Mouse (Mus musculus) cerebellum, postnatal 10 days (tissue): ENCODE measurements around the gene Gdpgp1.

ENCODE experiments used
- DNase-seq, 2 experiments: peaks; one replicate each; pipeline ENCODE4 v3.0.0; 2021; ENCODE audit warnings: mixed read lengths in 2 of 2

Gene Gdpgp1

DNA sequence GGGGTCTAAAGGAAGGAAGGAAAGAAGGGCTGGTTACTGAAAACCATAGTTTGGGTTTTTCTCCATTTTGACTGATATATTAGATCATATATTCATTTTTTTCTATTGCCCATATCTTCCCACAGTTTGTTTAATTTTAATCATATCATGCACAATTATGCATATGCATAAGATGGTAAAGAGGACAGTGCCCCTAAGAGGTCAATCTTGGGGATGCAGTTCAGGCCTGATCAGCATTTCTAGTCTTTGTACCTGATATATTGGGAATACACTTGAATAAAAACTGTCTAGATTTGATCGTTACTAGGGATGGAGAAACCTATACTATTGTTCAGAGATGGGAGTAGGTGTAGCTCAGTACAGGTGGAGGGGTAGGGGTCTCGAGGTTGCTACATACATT is 48.3 kb downstream of the Gdpgp1 start:
- DNase-seq: no peak

DNA sequence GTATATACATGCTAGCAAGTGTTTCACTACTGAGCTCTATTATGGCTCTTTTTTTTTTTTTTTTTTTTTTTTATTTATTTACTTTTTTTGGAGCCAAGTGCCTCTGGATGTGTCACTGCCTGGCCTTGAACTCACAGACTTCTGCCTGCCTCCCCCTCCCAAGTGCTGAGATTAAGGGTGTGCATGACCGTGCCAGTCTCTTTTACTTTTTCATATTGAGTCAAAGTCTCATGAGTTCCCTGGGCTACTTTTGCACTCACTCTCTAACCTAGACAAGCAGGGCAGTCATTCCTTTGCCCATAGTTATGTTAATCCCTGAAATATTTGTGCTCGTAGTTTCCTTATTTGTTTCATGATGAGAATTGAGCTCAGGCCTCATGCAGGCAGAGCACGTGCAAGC is 49.0 kb downstream of the Gdpgp1 start:
- DNase-seq: no peak

DNA sequence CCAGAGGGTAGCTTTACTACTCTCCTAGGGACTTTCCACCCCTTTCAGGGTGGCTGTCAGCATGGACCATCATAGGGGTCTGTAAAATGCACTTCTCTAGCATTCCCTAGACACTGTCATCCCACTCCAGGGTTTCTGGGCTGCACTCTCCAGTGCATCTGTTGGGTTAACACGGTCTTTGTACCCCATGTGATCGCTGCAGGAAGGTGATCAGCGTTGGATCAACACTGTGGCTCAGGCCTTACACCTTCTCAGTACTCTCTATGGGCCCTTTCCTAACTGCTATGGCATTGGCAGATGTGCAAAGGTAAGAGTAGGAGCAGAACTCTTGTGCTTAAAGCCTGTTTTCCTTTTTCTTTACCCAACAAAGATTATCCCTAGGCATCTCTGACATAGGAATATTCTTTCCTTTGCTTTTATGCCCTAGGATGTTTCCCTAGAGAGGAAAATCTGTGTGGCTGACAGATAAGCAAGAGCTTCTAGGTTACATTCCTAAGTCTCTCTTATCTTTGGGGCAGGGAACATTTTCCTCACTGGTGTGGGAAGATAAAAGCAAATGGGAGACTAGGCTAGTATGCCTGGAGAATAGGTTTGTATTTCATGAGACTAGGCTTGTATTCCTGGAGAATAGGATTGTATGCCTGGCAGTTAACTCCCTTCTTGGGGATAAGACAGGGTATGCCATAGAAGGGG is 50.7 kb downstream of the Gdpgp1 start:
- no peak for DNase-seq

DNA sequence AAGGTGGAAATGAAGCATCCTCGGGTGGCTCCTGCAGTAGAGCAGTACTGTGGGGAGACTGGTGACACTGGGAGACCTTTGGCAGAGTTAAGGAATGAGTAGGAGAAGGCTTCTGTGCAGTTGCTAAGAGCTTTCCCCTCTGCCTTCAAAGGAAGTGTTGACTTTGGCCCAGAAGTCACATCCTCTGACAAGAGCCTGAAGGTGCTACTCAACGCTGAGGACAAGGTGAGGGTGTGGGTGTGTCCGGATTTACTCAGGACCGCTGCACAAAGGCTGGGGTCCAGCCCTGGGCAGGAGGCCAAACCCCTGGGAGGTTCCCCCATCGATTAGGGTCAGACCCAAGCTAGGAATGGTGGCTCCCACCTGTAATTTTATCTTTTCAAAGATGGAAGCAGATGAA is 51.7 kb downstream of the Gdpgp1 start:
- no peak for DNase-seq

DNA sequence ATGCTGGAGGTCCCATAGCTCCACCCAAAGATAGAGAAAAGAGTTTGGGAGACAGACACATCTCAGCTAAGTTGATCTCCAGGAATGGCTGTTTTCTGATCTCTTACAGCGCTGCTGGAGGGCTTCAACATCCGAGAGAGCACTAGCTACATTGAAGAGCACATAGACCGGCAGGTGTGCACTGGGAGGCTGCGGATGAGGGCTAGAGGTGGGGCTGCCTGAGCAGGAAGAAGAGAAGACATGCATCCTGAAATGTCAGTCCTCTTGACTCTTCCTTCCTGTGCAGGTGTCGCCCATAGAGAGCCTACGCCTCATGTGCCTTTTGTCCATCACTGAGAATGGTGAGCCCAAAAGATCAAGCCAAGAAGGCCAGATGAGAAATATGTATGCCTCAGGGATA is 53.1 kb downstream of the Gdpgp1 start:
- DNase-seq: no peak

DNA sequence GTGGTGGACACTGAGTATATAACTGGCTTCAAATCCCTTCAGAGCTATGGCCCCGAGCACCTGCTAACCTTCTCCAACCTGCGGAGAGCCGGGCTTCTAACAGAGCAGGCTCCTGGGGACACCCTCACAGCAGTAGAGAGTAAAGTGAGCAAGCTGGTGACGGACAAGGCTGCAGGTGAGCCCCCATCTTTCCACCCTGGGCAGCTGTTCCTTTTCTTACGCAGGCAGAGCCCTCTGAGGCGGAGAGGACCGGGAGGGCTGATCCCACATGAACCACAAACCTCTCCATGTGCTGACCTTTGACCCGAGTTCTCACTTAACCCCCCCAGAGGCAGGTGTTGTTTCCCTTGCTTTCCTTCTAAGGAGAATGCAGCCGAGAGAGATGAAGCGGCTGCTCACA is 55.1 kb downstream of the Gdpgp1 start:
- no peak for DNase-seq
